Mouse (Mus musculus): ENCODE data around the gene Ms4a7. TPM values are rescaled to one million over a fixed set of nuclear protein-coding genes. Genes with fewer than 3 reads are reported as not detected.
"Not testable (repeated sequence)": the region's sequence is repeated elsewhere in the genome, so short reads cannot be mapped to it uniquely, and the experiment has no call there.

Gene Ms4a7
- polyA plus RNA-seq, 1 experiment from 2014 or later, result 2.6 TPM

DNA sequence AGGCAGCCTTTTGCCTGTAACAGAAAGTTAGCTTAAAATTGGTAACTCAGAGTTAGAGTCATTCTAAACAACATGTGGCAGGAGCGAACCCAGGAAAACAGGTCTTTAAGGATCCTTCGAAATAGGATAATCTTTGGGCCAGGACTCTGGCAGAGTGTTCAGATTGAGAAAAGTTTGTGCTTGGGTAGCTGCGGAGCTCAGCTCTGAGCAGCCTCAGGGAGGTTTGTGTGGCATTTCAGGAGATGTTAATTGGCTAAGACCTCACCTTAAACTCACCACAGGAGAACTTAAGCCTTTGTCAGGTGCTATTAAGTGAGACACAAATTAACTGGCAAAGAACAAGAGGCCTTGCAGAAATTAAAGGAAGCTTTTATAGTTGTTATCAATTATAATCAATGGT, 42.3 kb downstream of the Ms4a7 start:
- H3K4me3 ChIP-seq (replicated peaks; ENCODE audit: low read depth, low read length); ATAC-seq (ENCODE audit: low FRiP score, low TSS enrichment); H3K4me1 ChIP-seq (ENCODE audit: control insufficient read depth, insufficient read depth, low read length); H3K36me3 ChIP-seq (ENCODE audit: control insufficient read depth, insufficient read depth, low read length); H3K27ac ChIP-seq (replicated peaks; ENCODE audit: low read depth, low read length); DNase-seq; H3K9ac ChIP-seq (replicated peaks; ENCODE audit: low read length); H3K9me3 ChIP-seq (ENCODE audit: control insufficient read depth, low read length); H3K27me3 ChIP-seq (ENCODE audit: control insufficient read depth, insufficient read depth, low read length): not testable (repeated sequence)
- WGBS, result 15% methylated on average over 3 of the region's 3 CpGs
- H3K4me2 ChIP-seq (ENCODE audit: low read length), result peak overlapping the region; percentile 50; the same call in 1 of the 2 replicates

DNA sequence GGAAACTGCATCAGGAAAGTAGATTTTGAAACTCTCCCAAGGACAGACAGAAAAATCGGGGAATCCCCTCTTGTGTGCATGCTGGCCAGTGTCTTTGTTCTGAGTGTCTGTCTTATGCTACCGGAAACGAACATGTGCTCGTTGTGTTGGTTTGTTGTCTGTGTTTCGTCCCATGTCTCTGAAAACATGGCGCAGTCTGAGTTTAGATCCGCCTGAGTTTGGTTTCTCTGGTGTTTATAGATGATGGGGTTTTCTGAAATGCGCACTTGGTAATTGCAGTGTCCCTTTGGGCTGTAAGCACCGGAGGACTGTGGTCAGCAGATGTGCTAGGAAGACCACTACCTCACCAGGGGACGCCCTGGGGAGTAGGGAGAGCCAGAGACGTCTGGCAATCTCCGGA, 43.0 kb downstream of the Ms4a7 start:
- no peaks in the 10 kb centered on the region for H3K4me1 ChIP-seq (ENCODE audit: control insufficient read depth, insufficient read depth, low read length)
- no peak overlapping the region for H3K27ac ChIP-seq (replicated peaks; ENCODE audit: low read depth, low read length)
- peak overlapping the region; percentile 50 for H3K4me2 ChIP-seq (ENCODE audit: low read length)
- DNase-seq (peak; percentile 19), ATAC-seq (ENCODE audit: low FRiP score, low TSS enrichment) (no peak)
- H3K9ac ChIP-seq (replicated peaks; ENCODE audit: low read length), result no peak overlapping the region; the same call in 1 of the 2 replicates
- 14% methylated on average over 12 of the region's 12 CpGs for WGBS
- H3K27me3 ChIP-seq (ENCODE audit: control insufficient read depth, insufficient read depth, low read length), result no peaks in the 10 kb centered on the region
- H3K36me3 ChIP-seq (ENCODE audit: control insufficient read depth, insufficient read depth, low read length), result no peaks in the 10 kb centered on the region
- H3K4me3 ChIP-seq (replicated peaks; ENCODE audit: low read depth, low read length), result peak overlapping the region; percentile 27
- no peaks in the 10 kb centered on the region for H3K9me3 ChIP-seq (ENCODE audit: control insufficient read depth, low read length)

DNA sequence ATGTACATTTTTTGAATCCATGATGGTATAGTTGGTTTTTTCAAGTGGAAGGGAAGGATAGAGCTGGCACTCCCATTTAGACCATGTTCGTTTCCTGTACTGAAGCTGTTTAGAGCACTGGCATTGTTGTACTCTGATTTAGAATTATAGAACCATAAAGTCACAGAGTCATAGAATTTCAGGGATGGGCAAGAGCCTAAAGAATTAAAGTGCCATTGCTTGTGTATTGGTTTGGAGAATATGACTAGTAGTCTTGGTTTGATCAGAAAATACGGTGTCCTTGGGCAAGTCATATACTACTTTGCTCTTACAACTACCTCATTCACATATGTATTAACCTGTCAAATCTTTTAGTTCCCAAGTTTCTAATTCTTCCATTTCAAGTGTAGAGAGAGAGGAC, 52.2 kb downstream of the Ms4a7 start, which contains the start of gene Ms4a5:
TSS of gene Ms4a5 (minus strand) at position 101 of the 400 bp plus-strand sequence.
- no peak within 1 kb of the TSS for H3K27ac ChIP-seq (replicated peaks; ENCODE audit: low read depth, low read length)
- no peak within 1 kb of the TSS for H3K4me3 ChIP-seq (replicated peaks; ENCODE audit: low read depth, low read length)
- no peaks in the 10 kb centered on the region for H3K9me3 ChIP-seq (ENCODE audit: control insufficient read depth, low read length)
- H3K4me1 ChIP-seq (ENCODE audit: control insufficient read depth, insufficient read depth, low read length), result no peaks in the 10 kb centered on the region
- H3K4me2 ChIP-seq (ENCODE audit: low read length), result no peak within 1 kb of the TSS
- ATAC-seq (ENCODE audit: low FRiP score, low TSS enrichment), result no peak
- no peak for DNase-seq
- WGBS, result 92% methylated on average over 2 of the region's 2 CpGs
- H3K36me3 ChIP-seq (ENCODE audit: control insufficient read depth, insufficient read depth, low read length), result no peaks in the 10 kb centered on the region
- no peaks in the 10 kb centered on the region for H3K27me3 ChIP-seq (ENCODE audit: control insufficient read depth, insufficient read depth, low read length)
- no peak within 1 kb of the TSS for H3K9ac ChIP-seq (replicated peaks; ENCODE audit: low read length)

DNA sequence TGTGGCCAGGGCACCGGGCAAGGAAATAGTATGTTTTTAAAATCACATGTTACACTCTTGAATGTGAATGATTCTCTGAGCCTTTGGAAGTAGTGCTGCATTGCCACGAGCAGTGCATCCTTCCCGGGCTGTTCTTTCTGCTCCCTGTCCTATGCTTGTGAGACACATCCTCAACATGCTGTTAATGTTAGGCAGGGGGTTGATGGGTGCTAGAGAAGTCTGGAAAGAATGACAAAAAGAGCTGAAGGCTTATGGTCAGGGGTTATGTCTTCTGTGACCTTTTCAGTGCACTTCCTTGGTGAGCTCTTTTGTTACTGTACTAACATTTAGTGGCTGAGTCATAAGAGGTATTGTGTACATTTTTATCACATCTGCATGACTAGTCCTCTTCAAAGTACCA, 55.7 kb downstream of the Ms4a7 start:
- H3K27me3 ChIP-seq (ENCODE audit: control insufficient read depth, insufficient read depth, low read length), result no peaks in the 10 kb centered on the region
- H3K4me2 ChIP-seq (ENCODE audit: low read length), result no peak overlapping the region
- H3K9me3 ChIP-seq (ENCODE audit: control insufficient read depth, low read length), result no peaks in the 10 kb centered on the region
- H3K27ac ChIP-seq (replicated peaks; ENCODE audit: low read depth, low read length), result no peak overlapping the region
- no peaks in the 10 kb centered on the region for H3K36me3 ChIP-seq (ENCODE audit: control insufficient read depth, insufficient read depth, low read length)
- no peaks in the 10 kb centered on the region for H3K4me1 ChIP-seq (ENCODE audit: control insufficient read depth, insufficient read depth, low read length)
- H3K9ac ChIP-seq (replicated peaks; ENCODE audit: low read length), result no peak overlapping the region
- ATAC-seq (ENCODE audit: low FRiP score, low TSS enrichment) (no peak), DNase-seq (no peak)
- H3K4me3 ChIP-seq (replicated peaks; ENCODE audit: low read depth, low read length), result no peak overlapping the region
- WGBS, result 92% methylated on average over 3 of the region's 3 CpGs

DNA sequence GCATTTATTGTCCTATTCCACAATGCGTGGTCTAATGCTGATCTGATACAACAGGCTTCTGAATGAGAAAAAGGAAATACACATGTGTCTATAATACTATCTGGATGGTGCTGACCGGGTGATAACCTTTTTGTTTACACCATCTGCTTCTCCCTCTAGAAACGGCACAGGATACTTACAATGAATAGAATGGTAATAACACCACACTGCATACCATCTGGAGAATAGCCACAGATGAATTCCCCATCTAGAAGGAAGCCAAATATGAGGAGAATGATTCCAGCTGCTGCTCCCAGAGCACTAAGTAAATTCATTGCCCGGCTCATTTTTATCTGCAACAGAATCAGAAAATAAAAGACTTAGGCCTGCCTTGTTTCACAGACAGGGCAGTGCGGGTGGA, 59.5 kb downstream of the Ms4a7 start:
- no peak overlapping the region for H3K4me3 ChIP-seq (replicated peaks; ENCODE audit: low read depth, low read length)
- no peak overlapping the region for H3K27ac ChIP-seq (replicated peaks; ENCODE audit: low read depth, low read length)
- no peaks in the 10 kb centered on the region for H3K27me3 ChIP-seq (ENCODE audit: control insufficient read depth, insufficient read depth, low read length)
- peak; percentile 3 for DNase-seq
- H3K9ac ChIP-seq (replicated peaks; ENCODE audit: low read length), result no peak overlapping the region
- no peak for ATAC-seq (ENCODE audit: low FRiP score, low TSS enrichment)
- no peaks in the 10 kb centered on the region for H3K36me3 ChIP-seq (ENCODE audit: control insufficient read depth, insufficient read depth, low read length)
- H3K9me3 ChIP-seq (ENCODE audit: control insufficient read depth, low read length), result no peaks in the 10 kb centered on the region
- WGBS, result 63% methylated on average over 5 of the region's 5 CpGs
- H3K4me2 ChIP-seq (ENCODE audit: low read length), result no peak overlapping the region
- no peaks in the 10 kb centered on the region for H3K4me1 ChIP-seq (ENCODE audit: control insufficient read depth, insufficient read depth, low read length)

Other genes starting within 250 kb of the Ms4a7 start
- gene 1700017D01Rik, start 205.3 kb downstream of the Ms4a7 start, polyA plus RNA-seq (2014; fragmentation: Nextera tagmentation; extraction: Ambion mirVana), result not detected in 2 replicates
- not detected in 2 replicates for gene 1700025F22Rik, start 170.8 kb downstream of the Ms4a7 start, polyA plus RNA-seq (2014; fragmentation: Nextera tagmentation; extraction: Ambion mirVana)
- gene Ms4a13, start 139.4 kb downstream of the Ms4a7 start, polyA plus RNA-seq (2014; fragmentation: Nextera tagmentation; extraction: Ambion mirVana), result not detected in 2 replicates
- not detected in 2 replicates for gene Ms4a12, start 103.7 kb downstream of the Ms4a7 start, polyA plus RNA-seq (2014; fragmentation: Nextera tagmentation; extraction: Ambion mirVana)
- not detected in 2 replicates for gene Ms4a1, start 69.9 kb downstream of the Ms4a7 start, polyA plus RNA-seq (2014; fragmentation: Nextera tagmentation; extraction: Ambion mirVana)
- gene Ms4a5, start 52.3 kb downstream of the Ms4a7 start, polyA plus RNA-seq (2014; fragmentation: Nextera tagmentation; extraction: Ambion mirVana), result not detected in 2 replicates
- not detected in 2 replicates for gene Ms4a14, start 21.7 kb downstream of the Ms4a7 start, polyA plus RNA-seq (2014; fragmentation: Nextera tagmentation; extraction: Ambion mirVana)
- gene Ms4a4a, start 39.4 kb upstream of the Ms4a7 start, polyA plus RNA-seq (2014; fragmentation: Nextera tagmentation; extraction: Ambion mirVana), result 1.6 TPM in 1 of 2 replicates, not detected in the other
- 2.7 TPM in 1 of 2 replicates, not detected in the other for gene Ms4a4c, start 68.6 kb upstream of the Ms4a7 start, polyA plus RNA-seq (2014; fragmentation: Nextera tagmentation; extraction: Ambion mirVana)
- not detected in 2 replicates for gene Ms4a4b, start 107.4 kb upstream of the Ms4a7 start, polyA plus RNA-seq (2014; fragmentation: Nextera tagmentation; extraction: Ambion mirVana)
- gene Ms4a6c, start 133.2 kb upstream of the Ms4a7 start, polyA plus RNA-seq (2014; fragmentation: Nextera tagmentation; extraction: Ambion mirVana), result 0.43 and 4.4 TPM in 2 replicates
- gene Gm8369, start 149.8 kb upstream of the Ms4a7 start, polyA plus RNA-seq (2014; fragmentation: Nextera tagmentation; extraction: Ambion mirVana), result not detected in 2 replicates
- 0.08 and 3.4 TPM in 2 replicates for gene Ms4a6b, start 180.4 kb upstream of the Ms4a7 start, polyA plus RNA-seq (2014; fragmentation: Nextera tagmentation; extraction: Ambion mirVana)
- not detected in 2 replicates for gene Ms4a4d, start 200.7 kb upstream of the Ms4a7 start, polyA plus RNA-seq (2014; fragmentation: Nextera tagmentation; extraction: Ambion mirVana)

All from midbrain, embryonic 14.5 days (tissue).